Mouse (Mus musculus): ENCODE results near the gene Ncor2. TPM values are rescaled to one million over a fixed set of nuclear protein-coding genes. Genes with fewer than 3 reads are reported as not detected.

The Ncor2 gene
- 26.1 and 27.5 TPM in 2 replicates for polyA plus RNA-seq (2014; fragmentation: Nextera tagmentation; extraction: Ambion mirVana)

- peak within 1 kb of the TSS; percentile 87 for H3K4me2 ChIP-seq (ENCODE audit: low read length)
- peak; percentile 86 for DNase-seq (ENCODE audit: low spot score)
- H3K36me3 ChIP-seq (ENCODE audit: control insufficient read depth, insufficient read depth, low read length): no peaks in the 10 kb centered on the region
- under 1% methylated on average over 76 of the region's 87 CpGs for WGBS
- no peaks in the 10 kb centered on the region for H3K9me3 ChIP-seq (ENCODE audit: control insufficient read depth, low read length)
- peak within 1 kb of the TSS; percentile 85 for H3K4me3 ChIP-seq (ENCODE audit: low read depth, low read length)
- H3K4me1 ChIP-seq (replicated peaks; ENCODE audit: control insufficient read depth, insufficient read depth, low read length): peaks cover 45% of the 10 kb centered on the region
- peak within 1 kb of the TSS; percentile 82 for H3K9ac ChIP-seq (ENCODE audit: low read length)
- peak; percentile 88 for ATAC-seq (replicated peaks; ENCODE audit: low FRiP score, low TSS enrichment, low read depth)
- peak within 1 kb of the TSS; percentile 97 for H3K27ac ChIP-seq (ENCODE audit: low read depth)
- H3K27me3 ChIP-seq (replicated peaks; ENCODE audit: control insufficient read depth, insufficient read depth, low read length): no peaks in the 10 kb centered on the region
Observed at GRCm38 (mm10) chr5:125179007-125179734, at the start of gene Ncor2. Ncor2 (minus strand) TSS chr5:125179219.

DNA sequence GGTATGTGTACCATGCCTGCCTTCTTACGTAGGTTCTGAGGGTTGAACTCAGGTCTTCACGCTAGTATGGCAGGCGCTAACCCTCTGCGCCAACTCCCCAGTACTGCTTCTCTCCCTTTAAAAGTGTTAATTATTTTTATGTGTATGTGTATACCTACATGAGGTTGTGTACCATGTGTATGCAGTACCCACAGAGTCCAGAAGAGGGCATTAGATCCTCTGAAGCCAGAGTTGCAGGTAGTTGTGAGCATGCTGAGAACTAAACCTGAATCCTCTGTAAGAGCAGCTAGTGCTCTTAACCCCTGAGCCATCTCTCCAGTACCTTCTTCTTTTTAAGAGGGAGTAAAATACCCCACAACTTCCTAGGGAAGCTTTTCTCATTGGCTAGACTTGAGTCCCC lies 48.7 kb upstream of the Ncor2 start:
- no peaks in the 10 kb centered on the region for H3K27me3 ChIP-seq (replicated peaks; ENCODE audit: control insufficient read depth, insufficient read depth, low read length)
- H3K4me1 ChIP-seq (replicated peaks; ENCODE audit: control insufficient read depth, insufficient read depth, low read length): no peaks in the 10 kb centered on the region
- no peak overlapping the region for H3K4me3 ChIP-seq (ENCODE audit: low read depth, low read length)
- H3K4me2 ChIP-seq (ENCODE audit: low read length): no peak overlapping the region
- 98% methylated on average over 4 of the region's 4 CpGs for WGBS
- no peak overlapping the region for H3K27ac ChIP-seq (ENCODE audit: low read depth)
- H3K9ac ChIP-seq (ENCODE audit: low read length): no peak overlapping the region
- no peaks in the 10 kb centered on the region for H3K36me3 ChIP-seq (ENCODE audit: control insufficient read depth, insufficient read depth, low read length)
- ATAC-seq (replicated peaks; ENCODE audit: low FRiP score, low TSS enrichment, low read depth) (no peak), DNase-seq (ENCODE audit: low spot score) (no peak)
- peaks cover 8% of the 10 kb centered on the region for H3K9me3 ChIP-seq (ENCODE audit: control insufficient read depth, low read length)

- Histone ChIP-seq H3K36me3 (ENCODE audit: control insufficient read depth, insufficient read depth, low read length) (no peaks in the 10 kb centered on the region), H3K4me3 (ENCODE audit: low read depth, low read length) (no peak overlapping the region), H3K27me3 (replicated peaks; ENCODE audit: control insufficient read depth, insufficient read depth, low read length) (no peaks in the 10 kb centered on the region), H3K4me1 (replicated peaks; ENCODE audit: control insufficient read depth, insufficient read depth, low read length) (no peaks in the 10 kb centered on the region), H3K9me3 (ENCODE audit: control insufficient read depth, low read length) (peaks cover 8% of the 10 kb centered on the region), H3K4me2 (ENCODE audit: low read length) (no peak overlapping the region), H3K9ac (ENCODE audit: low read length) (no peak overlapping the region), H3K27ac (ENCODE audit: low read depth) (no peak overlapping the region)
- ATAC-seq (replicated peaks; ENCODE audit: low FRiP score, low TSS enrichment, low read depth): no peak
- DNase-seq (ENCODE audit: low spot score): no peak
- 64% methylated on average over 12 of the region's 12 CpGs for WGBS
Observed at GRCm38 (mm10) chr5:125226229-125226634, 47.2 kb upstream of the Ncor2 start.

- Histone ChIP-seq H3K36me3 (ENCODE audit: control insufficient read depth, insufficient read depth, low read length) (no peaks in the 10 kb centered on the region), H3K4me1 (replicated peaks; ENCODE audit: control insufficient read depth, insufficient read depth, low read length) (no peaks in the 10 kb centered on the region), H3K27me3 (replicated peaks; ENCODE audit: control insufficient read depth, insufficient read depth, low read length) (no peaks in the 10 kb centered on the region), H3K27ac (ENCODE audit: low read depth) (no peak overlapping the region), H3K9me3 (ENCODE audit: control insufficient read depth, low read length) (peaks cover 8% of the 10 kb centered on the region), H3K4me3 (ENCODE audit: low read depth, low read length) (no peak overlapping the region), H3K4me2 (ENCODE audit: low read length) (no peak overlapping the region), H3K9ac (ENCODE audit: low read length) (no peak overlapping the region)
- WGBS: 43% methylated on average over 3 of the region's 3 CpGs
- DNase-seq (ENCODE audit: low spot score): no peak
- no peak for ATAC-seq (replicated peaks; ENCODE audit: low FRiP score, low TSS enrichment, low read depth)
Observed at GRCm38 (mm10) chr5:125224925-125225324, 45.9 kb upstream of the Ncor2 start.

DNA sequence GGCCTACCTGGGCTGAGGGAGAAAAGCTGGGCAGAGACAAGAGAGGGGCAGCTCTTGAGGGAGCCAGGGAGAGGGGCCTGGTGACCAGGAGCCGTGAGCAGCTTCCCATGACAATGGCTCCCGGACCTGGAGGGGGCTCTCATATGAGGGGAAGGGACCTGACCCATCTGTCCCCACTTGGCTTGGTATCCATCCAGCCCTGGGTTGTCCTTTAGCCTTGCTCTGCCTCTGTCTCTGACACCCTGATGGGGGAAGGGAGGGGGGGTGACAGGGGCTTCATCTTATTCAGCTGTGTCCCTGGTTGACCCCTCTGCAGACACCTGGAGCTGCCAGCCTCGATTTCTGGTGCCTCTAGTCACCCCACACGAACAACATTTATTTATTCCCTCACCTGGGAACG lies 44.9 kb upstream of the Ncor2 start:
- no peak overlapping the region for H3K27ac ChIP-seq (ENCODE audit: low read depth)
- DNase-seq (ENCODE audit: low spot score): no peak
- 69% methylated on average over 5 of the region's 5 CpGs for WGBS
- no peak overlapping the region for H3K4me3 ChIP-seq (ENCODE audit: low read depth, low read length)
- peaks cover 8% of the 10 kb centered on the region for H3K9me3 ChIP-seq (ENCODE audit: control insufficient read depth, low read length)
- ATAC-seq (replicated peaks; ENCODE audit: low FRiP score, low TSS enrichment, low read depth): no peak
- H3K4me1 ChIP-seq (replicated peaks; ENCODE audit: control insufficient read depth, insufficient read depth, low read length): no peaks in the 10 kb centered on the region
- no peaks in the 10 kb centered on the region for H3K36me3 ChIP-seq (ENCODE audit: control insufficient read depth, insufficient read depth, low read length)
- H3K27me3 ChIP-seq (replicated peaks; ENCODE audit: control insufficient read depth, insufficient read depth, low read length): no peaks in the 10 kb centered on the region
- H3K4me2 ChIP-seq (ENCODE audit: low read length): no peak overlapping the region
- no peak overlapping the region for H3K9ac ChIP-seq (ENCODE audit: low read length)

GRCm38 (mm10) chr5:125222706-125223105 lies 43.7 kb upstream of the Ncor2 start:
- no peak for DNase-seq (ENCODE audit: low spot score)
- Histone ChIP-seq H3K4me1 (replicated peaks; ENCODE audit: control insufficient read depth, insufficient read depth, low read length) (peaks cover 4% of the 10 kb centered on the region; the same call in 1 of the 2 replicates), H3K9me3 (ENCODE audit: control insufficient read depth, low read length) (peaks cover 4% of the 10 kb centered on the region), H3K27me3 (replicated peaks; ENCODE audit: control insufficient read depth, insufficient read depth, low read length) (no peaks in the 10 kb centered on the region), H3K4me3 (ENCODE audit: low read depth, low read length) (no peak overlapping the region), H3K36me3 (ENCODE audit: control insufficient read depth, insufficient read depth, low read length) (no peaks in the 10 kb centered on the region), H3K4me2 (ENCODE audit: low read length) (no peak overlapping the region), H3K27ac (ENCODE audit: low read depth) (no peak overlapping the region), H3K9ac (ENCODE audit: low read length) (no peak overlapping the region)
- no peak for ATAC-seq (replicated peaks; ENCODE audit: low FRiP score, low TSS enrichment, low read depth)
- 42% methylated on average over 6 of the region's 6 CpGs for WGBS

DNA sequence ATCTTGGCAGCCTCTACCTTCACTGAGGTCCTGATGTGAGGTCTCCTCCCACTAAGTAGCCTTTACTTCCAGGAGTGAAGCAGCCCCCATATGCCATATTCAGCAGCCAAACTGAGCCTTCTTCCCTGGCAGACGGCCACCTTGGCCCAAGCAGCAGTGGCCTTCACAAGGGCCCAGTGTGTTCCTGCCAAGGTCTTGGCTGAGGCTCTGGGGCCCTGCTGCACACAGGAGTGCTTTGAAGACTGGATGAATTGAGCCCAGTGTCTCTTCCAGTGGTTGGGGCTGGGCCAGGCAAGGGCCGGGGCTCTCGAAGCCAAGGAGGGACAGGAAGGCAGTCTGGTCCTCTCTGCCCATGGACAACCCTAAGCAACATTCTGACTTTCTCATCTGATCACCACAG lies 42.8 kb upstream of the Ncor2 start:
- no peak for ATAC-seq (replicated peaks; ENCODE audit: low FRiP score, low TSS enrichment, low read depth)

DNA sequence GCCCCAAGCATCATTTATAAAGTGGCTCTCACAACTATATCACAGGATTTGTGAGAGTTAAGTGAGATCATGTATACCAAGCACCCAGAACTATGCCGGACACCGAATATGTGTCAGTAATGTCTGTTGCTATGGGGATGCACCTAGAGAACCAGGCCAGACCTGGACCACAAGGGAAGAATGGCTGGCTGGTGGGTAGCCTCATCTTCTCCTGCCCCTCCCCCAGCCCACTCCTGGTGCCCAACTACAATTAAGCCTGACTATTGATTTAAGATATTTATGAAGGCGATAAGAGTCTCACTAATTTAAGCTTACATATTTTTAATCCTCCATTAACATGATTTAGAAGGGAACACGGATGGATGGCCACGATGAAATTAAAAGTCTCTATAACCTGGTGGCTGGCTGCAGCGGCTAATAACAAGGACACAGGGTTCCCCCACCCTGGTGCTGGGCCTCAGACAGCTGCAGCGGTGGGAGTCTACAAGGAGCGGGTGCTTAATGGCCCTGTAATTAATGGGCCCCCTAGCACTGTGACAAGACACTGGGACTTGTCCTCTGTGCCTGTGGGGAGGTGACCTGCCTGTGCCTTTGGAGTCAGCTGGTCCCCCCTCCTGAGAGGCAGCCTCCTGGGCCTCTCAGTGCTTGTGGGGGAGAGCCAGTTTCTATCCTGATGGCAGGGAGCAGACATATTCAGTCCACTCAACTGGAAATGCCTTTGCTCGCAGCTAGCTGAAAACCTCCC lies 38.6 kb upstream of the Ncor2 start:
- Histone ChIP-seq H3K4me2 (ENCODE audit: low read length) (no peak overlapping the region), H3K9me3 (ENCODE audit: control insufficient read depth, low read length) (no peaks in the 10 kb centered on the region), H3K4me3 (ENCODE audit: low read depth, low read length) (no peak overlapping the region), H3K4me1 (replicated peaks; ENCODE audit: control insufficient read depth, insufficient read depth, low read length) (peaks cover 18% of the 10 kb centered on the region), H3K36me3 (ENCODE audit: control insufficient read depth, insufficient read depth, low read length) (no peaks in the 10 kb centered on the region), H3K9ac (ENCODE audit: low read length) (no peak overlapping the region), H3K27ac (ENCODE audit: low read depth) (no peak overlapping the region), H3K27me3 (replicated peaks; ENCODE audit: control insufficient read depth, insufficient read depth, low read length) (no peaks in the 10 kb centered on the region)
- ATAC-seq (replicated peaks; ENCODE audit: low FRiP score, low TSS enrichment, low read depth) (no peak), DNase-seq (ENCODE audit: low spot score) (no peak)
- 61% methylated on average over 9 of the region's 9 CpGs for WGBS

More for the DNA sequence above, 42.8 kb upstream of the Ncor2 start:
- no peak for DNase-seq (ENCODE audit: low spot score)
- no peak overlapping the region for H3K27ac ChIP-seq (ENCODE audit: low read depth)
- H3K9me3 ChIP-seq (ENCODE audit: control insufficient read depth, low read length): no peaks in the 10 kb centered on the region
- no peak overlapping the region for H3K4me3 ChIP-seq (ENCODE audit: low read depth, low read length)
- H3K36me3 ChIP-seq (ENCODE audit: control insufficient read depth, insufficient read depth, low read length): no peaks in the 10 kb centered on the region
- H3K4me1 ChIP-seq (replicated peaks; ENCODE audit: control insufficient read depth, insufficient read depth, low read length): peaks cover 8% of the 10 kb centered on the region; the same call in 1 of the 2 replicates
- 77% methylated on average over 3 of the region's 3 CpGs for WGBS
- H3K9ac ChIP-seq (ENCODE audit: low read length): no peak overlapping the region
- no peaks in the 10 kb centered on the region for H3K27me3 ChIP-seq (replicated peaks; ENCODE audit: control insufficient read depth, insufficient read depth, low read length)
- H3K4me2 ChIP-seq (ENCODE audit: low read length): no peak overlapping the region
